Mouse (Mus musculus) bone marrow, adult 2 months (tissue): ENCODE data around the gene Itga8.

Source experiments
- CTCF ChIP-seq: fragments of 200-500 bp; IDR thresholded peaks from 2 replicates; pipeline ENCODE4 v1.5.1; 2011; ENCODE audit warnings: low read length, control low read depth; ENCODE audit not compliant: control insufficient read depth, insufficient read depth
- POLR2A ChIP-seq: fragments of 200-500 bp; IDR thresholded peaks from 2 replicates; pipeline ENCODE4 v1.6.1; 2011; ENCODE audit warnings: low read depth, mild to moderate bottlenecking, control low read depth, low read length, borderline replicate concordance; ENCODE audit not compliant: control insufficient read depth

GRCm38 (mm10) chr2:12189026-12189425, 112.7 kb downstream of the Itga8 start:
- TF ChIP-seq CTCF (no peak), POLR2A (no peak)
